Mouse (Mus musculus): ENCODE data around the gene Ptpre.
"Not testable (repeated sequence)": the region's sequence is repeated elsewhere in the genome, so short reads cannot be mapped to it uniquely, and the experiment has no call there.

The Ptpre gene

GRCm38 (mm10) chr7:135534548-135535189 is 2.6 kb upstream of the Ptpre start:
- DNase-seq (ENCODE audit: extremely low spot score, low spot score), result no peak

DNA sequence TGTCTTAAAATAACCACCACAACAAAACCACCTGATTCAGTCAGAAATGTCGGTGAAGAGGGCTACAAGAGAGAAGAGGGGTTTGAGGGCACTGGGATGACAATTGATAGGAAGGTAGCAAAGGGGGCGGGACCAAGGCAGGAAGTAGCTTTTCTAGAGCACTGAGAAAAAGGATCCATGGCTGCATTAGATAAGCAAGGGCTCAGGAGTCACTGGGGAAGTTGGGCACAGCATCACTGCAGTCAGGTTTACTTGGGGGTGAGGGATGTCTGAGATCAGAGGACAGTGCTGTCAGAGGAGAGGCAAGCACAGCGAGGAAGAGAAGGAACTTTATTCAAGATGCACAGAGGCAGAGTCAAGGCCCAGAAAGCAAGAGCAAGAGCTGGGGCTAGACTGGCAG is 1.4 kb upstream of the Ptpre start:
- no peak for DNase-seq (ENCODE audit: extremely low spot score, low spot score)

- peak; percentile 47 for DNase-seq (ENCODE audit: extremely low spot score, low spot score)
Measured at GRCm38 (mm10) chr7:135537948-135538741, 864 bp downstream of the Ptpre start.

DNA sequence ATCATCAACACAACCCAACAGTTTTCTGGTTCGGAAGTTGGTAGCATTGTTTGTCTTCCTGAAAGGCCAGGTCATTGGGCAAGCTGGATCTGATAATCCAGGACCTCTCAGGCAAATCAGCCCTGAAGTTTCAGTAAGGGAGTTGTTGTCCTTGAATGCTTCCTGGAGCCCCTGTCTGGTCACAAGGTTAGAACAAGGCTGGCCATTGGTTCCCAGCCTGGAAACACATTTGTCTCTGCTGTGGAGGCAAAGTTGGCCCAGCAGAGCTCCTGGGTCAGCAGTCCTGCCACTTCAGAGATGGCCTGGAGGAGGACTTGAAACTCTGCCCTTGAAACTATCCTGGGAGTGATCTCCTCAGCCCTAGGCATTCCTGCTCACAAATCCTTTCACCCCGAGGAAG is 2.1 kb downstream of the Ptpre start:
- no peak for DNase-seq (ENCODE audit: extremely low spot score, low spot score)

GRCm38 (mm10) chr7:135542235-135542634 is 5.0 kb downstream of the Ptpre start:
- DNase-seq (ENCODE audit: extremely low spot score, low spot score), result no peak

GRCm38 (mm10) chr7:135543033-135543432 is 5.8 kb downstream of the Ptpre start:
- no peak for DNase-seq (ENCODE audit: extremely low spot score, low spot score)

DNA sequence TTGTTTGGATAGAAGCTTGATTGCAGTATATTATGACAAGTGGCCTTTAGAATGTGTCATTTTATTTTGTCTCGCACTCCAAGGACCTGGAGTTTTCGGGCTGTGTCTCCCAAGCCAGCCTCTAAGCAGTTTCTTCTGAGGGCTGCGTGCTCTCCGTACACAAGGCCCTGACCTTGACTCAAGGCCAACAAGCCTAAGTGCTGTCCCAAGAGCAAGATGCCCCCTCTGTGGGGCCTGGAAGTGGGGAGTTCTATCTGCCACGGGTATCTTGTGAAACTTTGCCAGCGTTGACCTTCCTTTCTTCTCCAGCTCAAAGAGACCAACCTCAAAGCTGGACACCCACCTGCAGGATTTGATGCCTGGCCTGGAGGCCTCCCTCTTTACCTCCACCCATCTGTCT is 7.0 kb downstream of the Ptpre start:
- no peak for DNase-seq (ENCODE audit: extremely low spot score, low spot score)

DNA sequence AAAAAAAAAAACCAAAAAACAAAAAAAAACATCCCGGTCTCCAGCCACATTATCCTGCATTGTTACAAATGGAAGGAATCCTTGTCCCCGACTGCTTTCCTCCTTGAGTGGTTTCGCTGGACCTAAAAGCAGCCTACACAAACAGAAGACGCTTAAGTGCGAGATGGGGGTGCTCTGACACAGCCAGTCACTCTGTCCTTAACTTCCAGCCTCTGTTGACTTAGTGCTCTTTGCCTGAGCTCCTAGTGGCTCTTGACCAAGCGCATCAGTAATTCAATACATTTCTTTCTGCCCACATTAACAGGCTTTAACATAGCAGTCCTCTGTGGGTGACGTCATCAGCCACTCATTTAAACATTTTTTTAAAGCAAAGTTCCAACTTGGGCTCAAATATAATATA is 8.7 kb downstream of the Ptpre start:
- DNase-seq (ENCODE audit: extremely low spot score, low spot score), result no peak

GRCm38 (mm10) chr7:135546530-135546929 is 9.2 kb downstream of the Ptpre start:
- no peak for DNase-seq (ENCODE audit: extremely low spot score, low spot score)

- no peak for DNase-seq (ENCODE audit: extremely low spot score, low spot score)
Measured at GRCm38 (mm10) chr7:135548434-135548833, 11.2 kb downstream of the Ptpre start.

DNA sequence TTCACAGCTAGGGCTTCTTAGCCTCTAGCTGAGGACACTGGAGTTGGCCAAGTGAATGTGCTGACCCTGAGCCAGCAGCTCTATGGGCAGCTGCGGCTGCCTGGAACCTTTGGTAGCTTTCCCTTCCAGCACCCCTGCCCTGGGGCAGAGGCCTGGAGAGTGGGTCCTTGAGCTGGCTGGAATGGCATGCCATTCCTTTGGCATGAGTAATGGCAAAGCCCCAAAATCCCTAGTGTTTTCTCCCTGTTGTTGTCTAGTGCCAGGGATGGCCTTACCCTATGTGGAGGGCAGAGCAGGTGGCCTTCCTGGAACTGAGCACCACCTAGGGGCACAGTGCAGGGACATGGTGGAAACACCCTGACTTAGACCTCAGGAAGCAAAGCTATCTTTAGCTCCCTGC is 14.3 kb downstream of the Ptpre start:
- DNase-seq (ENCODE audit: extremely low spot score, low spot score), result no peak

GRCm38 (mm10) chr7:135553550-135553949 is 16.3 kb downstream of the Ptpre start:
- no peak for DNase-seq (ENCODE audit: extremely low spot score, low spot score)

- no peak for DNase-seq (ENCODE audit: extremely low spot score, low spot score)
Measured at GRCm38 (mm10) chr7:135556663-135557402, 19.6 kb downstream of the Ptpre start.

DNA sequence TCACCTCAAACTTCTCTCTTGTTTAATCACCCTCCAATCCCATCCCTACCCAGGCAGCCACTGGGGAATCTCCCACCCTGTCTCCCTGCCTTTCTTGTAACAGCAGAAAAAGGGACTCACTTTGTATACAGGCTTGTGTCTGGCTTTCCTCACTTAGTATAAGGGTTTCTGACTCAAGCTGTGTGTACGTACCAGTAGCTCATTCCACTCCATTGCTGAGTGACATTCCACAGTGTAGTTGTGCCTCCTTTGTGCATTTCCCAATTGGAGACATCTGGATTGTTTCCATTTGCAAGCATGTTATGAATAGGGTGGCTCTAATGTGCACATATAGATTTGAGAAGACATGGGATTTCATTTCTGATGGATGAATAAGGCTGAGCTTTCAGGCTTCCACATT is 23.0 kb downstream of the Ptpre start:
- DNase-seq (ENCODE audit: extremely low spot score, low spot score), result no peak

DNA sequence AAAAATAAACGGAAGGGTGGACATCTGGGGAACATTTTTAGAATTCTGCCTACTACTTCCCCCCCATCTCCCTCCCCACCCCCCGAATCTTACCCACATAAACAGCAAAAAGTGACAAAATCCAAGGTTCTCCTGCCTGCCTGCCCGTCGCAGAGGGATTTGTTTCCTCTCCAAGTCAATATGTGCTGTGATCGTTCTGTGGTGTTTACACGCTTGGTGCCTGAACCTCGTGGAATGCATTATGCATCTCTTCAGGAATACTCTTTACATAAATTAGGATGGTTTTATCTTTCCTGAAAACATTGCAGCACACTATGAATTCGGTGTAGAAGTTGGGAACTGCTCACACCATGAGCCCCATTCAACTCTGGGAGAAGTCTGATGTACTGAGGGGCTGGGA is 26.7 kb downstream of the Ptpre start:
- DNase-seq (ENCODE audit: extremely low spot score, low spot score), result no peak

- DNase-seq (ENCODE audit: extremely low spot score, low spot score), result no peak
Measured at GRCm38 (mm10) chr7:135566013-135566412, 28.7 kb downstream of the Ptpre start.

DNA sequence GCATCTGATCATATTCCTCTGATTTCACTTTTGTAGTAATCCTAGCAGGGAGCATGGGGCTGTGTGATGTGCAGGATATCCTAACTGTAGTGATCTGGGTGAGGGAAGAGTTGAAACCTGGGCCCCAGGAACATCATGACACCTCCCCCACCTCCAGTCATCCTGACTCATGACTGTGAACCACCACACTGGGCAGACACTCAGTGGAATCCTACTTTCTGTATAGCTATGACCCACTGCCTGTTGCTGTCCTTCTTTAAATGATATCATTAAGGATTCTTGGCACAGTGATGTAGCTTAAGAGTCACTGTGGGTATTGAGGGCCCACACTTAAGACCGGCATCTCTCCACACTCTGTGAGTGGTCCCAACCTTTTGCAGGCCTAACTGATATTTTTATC is 30.3 kb downstream of the Ptpre start:
- DNase-seq (ENCODE audit: extremely low spot score, low spot score), result no peak

GRCm38 (mm10) chr7:135568550-135568949 is 31.3 kb downstream of the Ptpre start:
- no peak for DNase-seq (ENCODE audit: extremely low spot score, low spot score)

DNA sequence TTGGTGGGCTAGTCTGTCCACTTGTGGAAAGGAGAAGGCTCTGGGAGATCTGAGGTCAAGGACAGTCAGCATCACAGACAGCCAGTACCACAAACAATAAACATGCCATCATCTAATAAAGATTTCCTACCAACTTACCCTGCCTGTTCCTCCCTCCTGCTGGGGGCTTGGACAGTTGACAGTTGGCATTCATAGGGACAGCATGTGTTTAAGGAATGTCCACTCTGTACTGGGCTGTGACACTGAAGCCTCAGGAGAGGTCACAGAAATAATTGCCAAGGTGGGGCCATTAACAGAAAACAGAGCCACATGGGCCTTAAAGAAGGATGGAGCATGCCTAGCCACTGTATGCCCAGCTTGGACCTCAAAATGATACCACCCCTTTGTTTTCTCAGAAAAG is 34.1 kb downstream of the Ptpre start:
- no peak for DNase-seq (ENCODE audit: extremely low spot score, low spot score)

DNA sequence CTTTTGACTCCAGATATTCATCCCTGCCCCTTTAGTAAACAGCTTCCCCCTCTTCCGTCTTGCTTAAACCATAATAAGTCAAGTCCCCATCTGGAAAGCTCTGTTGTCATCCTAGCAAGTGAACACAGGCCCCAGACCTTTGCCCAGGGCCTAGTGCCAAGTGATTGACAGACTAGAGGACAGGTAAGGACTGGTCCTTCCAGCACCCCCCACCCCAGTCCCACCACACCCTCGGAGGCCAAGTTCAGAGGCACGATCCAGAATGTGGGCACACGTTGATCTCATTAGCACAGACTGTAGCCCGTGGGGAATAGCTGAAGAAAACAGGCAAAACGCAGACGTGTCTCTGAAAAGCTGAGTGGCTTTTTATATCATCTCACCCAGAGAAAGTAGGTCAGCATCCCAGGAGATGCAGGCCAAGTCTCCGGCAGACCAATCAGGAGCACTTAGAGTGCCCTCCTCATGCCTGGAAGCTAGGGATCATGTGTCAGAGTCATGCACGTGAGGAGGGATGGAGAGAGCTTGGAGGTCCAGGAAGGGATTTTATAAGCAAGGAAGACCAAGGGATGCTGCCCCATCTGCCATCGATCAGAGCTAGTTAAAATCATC is 34.8 kb downstream of the Ptpre start:
- no peak for DNase-seq (ENCODE audit: extremely low spot score, low spot score)

DNA sequence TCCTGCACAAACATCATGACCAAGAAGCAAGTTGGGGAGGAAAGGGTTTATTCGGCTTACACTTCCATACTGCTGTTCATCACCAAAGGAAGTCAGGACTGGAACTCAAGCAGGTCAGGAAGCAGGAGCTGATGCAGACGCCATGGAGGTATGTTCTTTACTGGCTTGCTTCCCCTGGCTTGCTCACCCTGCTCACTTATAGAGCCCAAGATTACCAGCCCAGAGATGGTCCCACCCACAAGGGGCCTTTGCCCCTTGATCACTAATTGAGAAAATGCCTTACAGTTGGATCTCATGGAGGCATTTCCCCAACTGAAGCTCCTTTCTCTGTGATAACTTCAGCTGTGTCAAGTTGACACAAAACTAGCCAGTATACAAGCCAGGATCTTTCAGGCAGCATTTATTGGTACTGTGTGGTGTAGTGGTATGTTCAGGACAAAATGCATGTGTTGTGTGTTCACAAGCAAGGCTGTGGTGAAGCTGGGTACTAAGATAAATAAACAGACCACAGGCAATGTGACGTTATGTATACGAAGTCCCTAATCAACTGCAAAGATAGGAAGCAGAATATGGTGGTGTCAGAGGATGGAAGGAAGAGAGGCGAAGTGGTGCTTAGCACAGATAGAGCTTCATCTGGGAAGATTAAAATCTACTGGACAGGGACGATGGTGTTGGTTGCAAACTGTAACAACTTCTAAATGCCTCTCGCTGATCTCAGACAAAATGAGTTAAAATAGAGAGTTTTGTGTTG is 38.2 kb downstream of the Ptpre start:
- not testable (repeated sequence) for DNase-seq (ENCODE audit: extremely low spot score, low spot score)

Measured in neural tube, embryonic 10.5 days (tissue).